Mouse (Mus musculus): Measurements from ENCODE around the gene Bcar3. TPM values are rescaled to one million over a fixed set of nuclear protein-coding genes. Genes with fewer than 3 reads are reported as not detected.

Bcar3 gene
- total RNA-seq, 4 experiments from 2014 or later = 8.3 to 11.7 (median 10.1) TPM

DNA sequence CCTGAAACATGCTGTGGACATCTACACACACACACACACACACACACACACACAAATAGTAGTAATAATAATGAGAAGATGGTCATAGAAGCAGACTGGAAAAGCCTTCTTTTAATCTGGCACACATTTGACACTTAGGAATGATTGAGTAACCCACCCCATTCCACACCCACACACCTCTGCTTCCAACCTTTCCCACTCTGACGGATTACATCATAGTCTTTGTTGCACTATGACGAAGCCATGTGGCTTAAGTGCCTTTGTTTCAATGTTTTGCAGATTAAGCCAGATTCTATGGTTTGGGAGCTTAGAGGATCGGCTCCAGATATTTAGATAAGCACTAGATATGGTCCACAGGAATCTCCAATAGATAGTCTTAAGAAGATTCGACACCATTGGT, 42.1 kb downstream of the Bcar3 start:
- no peak for DNase-seq (ENCODE audit: low spot score in 2 of 2)

DNA sequence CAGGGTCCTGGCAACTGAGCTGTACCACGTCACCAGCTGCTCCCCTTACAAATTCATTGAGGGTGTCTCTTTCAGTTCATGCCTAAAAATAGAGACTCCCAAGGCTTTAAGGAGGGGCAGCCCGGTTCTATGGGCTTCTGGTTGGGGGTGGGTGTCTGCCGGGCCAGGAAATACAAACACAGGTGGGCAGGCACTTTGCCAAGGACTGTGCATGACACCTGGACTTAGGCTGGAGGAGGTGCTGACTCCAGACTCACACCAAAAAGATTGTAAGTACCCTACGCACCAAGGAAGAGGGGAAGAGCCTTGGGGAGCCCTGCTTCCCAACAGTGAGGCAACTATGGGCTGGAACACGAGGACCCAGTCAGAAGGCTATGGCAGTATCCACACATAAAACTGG, 44.1 kb downstream of the Bcar3 start:
- DNase-seq (ENCODE audit: low spot score in 2 of 2) = no peak

DNA sequence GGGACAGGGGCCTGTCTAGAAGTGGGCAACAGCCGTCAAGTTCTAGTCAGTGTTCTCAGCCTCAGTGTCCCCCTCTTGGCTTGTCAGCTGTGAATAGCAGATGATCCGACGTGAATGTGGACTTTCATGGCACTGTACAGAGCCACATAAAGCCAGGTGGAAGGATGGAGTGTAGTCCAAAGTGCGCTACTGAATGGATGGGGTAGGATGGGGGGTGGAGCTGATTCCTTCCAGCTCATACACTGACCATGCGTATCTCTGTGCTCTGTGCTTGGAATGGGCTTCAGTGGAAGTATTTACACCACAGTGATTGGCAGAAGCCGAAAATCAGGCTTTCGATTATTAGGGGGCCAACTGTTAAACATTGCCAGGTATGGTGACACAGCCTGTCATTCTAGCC, 45.0 kb downstream of the Bcar3 start:
- no peak for DNase-seq (ENCODE audit: low spot score in 2 of 2)

DNA sequence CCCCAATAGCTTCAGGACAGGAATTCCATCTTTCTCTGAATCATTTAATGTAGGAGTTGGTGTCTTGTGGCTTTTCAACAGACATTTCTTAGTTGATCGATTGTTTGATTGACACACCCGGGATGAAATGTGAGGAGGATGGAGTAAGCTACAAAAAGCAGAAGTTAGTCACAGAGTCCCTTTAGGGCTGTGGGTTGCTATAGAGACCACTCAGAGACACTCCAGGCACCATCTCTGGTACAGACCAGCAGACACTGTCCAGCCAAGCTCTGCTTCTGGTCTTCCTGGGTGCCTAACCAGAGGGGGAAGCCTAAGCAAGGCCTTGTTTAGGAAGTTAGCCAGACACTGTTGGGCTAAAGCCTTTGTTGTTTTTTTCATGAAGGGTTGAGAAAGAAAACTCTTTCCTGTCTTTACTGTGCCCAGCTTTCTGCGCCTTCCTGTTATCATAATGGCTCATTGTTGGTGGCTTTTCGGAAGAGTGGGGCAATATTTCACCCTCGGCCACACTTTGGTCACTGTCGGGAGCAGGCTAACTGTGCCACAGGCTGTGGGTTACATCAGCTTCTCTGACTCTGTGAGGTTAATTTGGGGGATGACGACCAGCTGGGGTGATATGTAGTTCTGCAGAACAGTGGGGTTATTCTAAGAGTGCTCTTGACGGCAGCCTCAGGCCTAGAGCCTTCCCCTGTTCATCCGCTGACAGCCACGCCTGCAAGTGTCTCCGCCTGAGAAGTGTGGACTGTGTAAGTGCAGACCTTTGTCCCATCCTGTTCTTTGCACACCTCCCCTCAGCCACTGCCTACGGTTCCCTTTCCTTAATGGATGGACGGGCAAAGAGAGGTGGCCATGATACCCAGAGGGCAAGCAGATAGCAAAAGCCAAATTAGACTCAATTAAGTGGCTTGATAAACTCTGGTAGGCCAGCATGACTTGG, 46.5 kb downstream of the Bcar3 start:
- DNase-seq (ENCODE audit: low spot score in 2 of 2) = no peak

DNA sequence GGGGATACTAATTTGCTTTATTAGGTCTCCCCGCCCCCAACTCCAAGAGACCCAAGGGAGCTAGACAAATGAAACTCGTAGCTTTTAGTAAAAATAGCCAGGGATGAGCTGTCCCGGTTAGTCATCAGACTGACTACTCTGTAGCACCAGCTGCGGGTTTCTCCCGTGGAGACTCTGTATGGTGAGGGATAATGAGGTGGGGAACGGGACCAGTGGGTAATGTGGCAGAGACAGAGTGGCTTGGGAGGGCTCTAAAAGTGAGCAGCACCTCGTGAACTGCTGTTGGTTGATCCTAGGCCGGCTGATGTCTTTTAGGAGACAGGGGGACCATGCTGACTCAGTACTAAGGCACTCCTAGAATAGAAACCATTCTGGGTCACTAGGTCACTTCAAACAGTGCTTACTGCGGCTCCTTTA, 49.5 kb downstream of the Bcar3 start:
- no peak for DNase-seq (ENCODE audit: low spot score in 2 of 2)

DNA sequence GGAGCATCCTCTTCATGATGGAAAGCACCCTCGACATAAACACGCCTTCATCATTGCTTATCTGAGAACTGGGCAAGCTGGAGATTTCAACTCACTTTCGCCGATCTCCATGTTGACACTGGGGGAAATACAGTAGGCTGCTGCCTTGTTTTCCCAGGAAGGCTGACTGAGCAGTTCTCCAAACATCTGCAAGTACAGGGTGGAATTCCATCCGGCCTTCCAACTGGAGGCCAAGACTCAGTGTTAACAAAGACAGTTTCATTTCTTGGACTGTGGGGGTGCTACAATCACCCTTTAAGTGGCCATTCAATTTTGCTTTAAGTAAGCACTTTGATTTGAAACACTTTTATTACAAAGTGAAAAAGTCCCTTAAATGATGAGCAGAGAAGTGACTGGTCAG, 50.4 kb downstream of the Bcar3 start:
- no peak for DNase-seq (ENCODE audit: low spot score in 2 of 2)

DNA sequence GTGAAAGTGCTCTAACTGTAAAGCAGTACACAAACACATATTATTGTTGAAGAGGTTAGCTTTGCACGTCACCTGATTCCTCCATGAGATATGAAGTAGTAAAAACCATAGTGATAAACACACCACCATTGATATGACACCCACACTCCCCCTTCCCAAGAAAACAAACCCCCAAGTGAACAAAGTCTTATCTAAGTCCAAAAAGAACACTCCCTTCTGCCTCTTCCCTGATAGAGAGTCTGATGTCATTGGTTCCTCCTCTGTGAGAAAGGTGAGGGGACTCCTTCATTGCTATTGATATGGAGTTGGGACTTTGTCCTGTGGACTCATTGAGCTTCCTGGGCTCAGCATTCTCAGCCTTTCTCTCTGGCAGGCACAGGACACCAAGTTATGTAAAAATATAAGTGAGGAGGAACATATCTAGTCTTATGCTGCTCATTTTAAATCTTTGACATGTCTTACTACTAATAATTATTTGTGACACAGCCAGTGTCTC, 52.1 kb downstream of the Bcar3 start:
- no peak for DNase-seq (ENCODE audit: low spot score in 2 of 2)

DNA sequence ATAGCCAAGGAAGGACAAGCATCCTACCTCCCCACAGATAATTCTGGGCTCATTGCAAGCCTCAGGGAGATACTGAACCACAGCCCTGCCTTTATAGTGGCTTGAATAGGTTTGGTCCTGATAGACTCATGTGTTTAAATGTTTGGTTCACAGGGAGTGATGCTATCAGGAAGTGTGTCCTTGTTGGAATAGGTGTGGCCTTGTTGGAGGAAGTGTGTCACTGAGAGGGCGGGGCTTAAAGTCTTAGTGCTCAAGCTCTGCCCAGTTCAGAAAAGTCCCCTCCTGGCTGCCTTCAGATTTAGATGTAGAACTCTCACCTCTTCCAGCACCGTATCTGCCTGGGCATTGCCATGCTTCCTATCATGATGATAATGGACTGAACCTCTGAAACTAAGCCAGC, 52.7 kb downstream of the Bcar3 start:
- no peak for DNase-seq (ENCODE audit: low spot score in 2 of 2)

DNA sequence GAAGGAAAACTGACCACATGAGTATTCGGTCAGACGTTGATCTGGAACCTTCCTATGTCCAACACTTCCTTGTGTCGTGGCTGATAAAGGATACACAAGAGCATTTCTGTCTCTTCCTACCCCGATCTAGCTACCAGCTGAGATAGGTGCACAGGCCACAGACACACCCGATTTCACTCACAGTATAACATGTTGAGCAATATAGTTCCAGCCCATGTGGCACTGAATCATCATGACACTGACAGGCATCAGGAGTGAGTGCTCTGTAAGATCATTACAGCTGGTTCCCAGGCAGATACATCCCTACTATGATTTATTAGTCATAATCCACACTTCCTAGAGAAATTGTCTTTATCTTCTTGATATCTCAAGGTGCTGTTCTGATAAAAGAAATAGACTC, 54.7 kb downstream of the Bcar3 start:
- no peak for DNase-seq (ENCODE audit: low spot score in 2 of 2)

DNA sequence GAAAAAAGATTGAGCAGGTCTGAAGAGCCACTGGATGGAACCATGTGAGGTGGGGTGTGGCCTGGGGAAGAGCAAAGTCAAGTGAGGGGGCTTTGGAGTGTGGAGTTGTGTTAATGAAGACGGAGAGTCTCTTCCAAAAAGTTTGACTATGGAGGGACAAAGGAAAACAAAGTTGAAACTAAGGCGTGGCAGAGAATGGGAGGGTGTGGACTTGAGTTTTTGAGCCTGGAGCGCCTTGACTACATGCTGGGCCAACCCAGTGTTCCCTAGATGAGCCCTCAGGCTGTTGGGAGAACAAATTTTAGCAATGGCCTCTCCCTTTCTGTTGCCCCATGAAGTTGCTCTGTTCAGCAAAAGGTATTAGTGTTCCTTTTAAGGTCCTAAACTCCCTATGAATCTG, 58.9 kb downstream of the Bcar3 start:
- DNase-seq (ENCODE audit: low spot score in 2 of 2) = no peak

DNA sequence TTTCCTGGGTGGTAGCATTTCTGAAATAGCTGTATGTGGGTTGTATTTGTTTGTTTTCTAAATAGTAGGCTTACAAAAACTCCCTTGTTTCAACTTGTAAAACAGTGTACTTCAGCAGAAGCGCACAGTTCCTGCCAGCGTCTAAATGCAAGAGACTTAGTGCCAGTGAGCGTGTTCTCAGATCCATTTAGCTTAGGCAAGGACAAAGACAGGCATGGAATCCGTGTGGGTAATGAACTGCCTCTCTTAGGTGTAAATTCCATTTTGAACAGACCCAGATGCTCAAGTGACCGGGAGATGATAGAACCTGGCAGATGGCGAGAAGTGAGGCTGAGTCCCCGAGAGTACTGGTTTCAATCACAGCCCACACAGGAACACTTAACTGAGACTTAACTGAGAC, 65.5 kb downstream of the Bcar3 start:
- no peak for DNase-seq (ENCODE audit: low spot score in 2 of 2)

DNA sequence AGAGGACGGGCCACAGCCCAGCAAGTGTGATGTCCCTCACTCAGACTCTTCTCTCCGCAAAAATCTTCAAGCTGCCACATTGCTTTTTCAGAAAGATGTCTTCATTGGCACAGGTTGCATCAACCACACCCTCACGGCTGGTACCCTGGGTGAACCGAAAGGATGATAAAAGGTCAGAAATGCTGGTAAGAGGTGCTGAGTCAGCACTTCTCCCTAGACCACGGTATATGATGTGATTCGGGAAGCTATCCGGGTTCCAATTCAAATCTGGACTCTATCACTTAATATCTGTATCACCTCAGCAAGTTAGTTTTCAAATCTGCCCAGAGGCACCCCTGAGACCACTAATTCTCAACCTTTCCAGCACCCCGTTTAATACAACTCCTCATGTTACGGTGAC, 66.0 kb downstream of the Bcar3 start:
- DNase-seq (ENCODE audit: low spot score in 2 of 2) = no peak

DNA sequence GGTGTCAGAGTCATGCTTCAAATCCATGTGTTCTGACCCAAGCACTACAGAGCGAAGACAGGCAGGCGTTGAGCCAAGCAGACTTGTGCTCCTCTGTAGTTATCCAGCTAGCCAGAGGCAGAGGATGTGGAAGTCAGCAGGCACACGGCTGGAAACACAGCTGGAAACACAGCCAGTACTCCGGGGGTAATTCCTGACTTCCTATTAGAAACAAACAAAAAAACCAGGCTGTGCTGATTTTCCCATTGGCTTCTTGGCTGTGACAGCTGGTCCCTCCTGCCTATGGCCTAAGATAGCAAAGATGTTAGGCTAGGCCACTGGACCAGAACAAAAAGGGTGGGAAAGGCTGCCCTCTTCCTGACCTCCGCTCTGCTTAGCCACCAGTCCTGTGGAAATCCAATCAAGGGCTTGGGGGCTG, 66.8 kb downstream of the Bcar3 start:
- DNase-seq (ENCODE audit: low spot score in 2 of 2) = no peak

DNA sequence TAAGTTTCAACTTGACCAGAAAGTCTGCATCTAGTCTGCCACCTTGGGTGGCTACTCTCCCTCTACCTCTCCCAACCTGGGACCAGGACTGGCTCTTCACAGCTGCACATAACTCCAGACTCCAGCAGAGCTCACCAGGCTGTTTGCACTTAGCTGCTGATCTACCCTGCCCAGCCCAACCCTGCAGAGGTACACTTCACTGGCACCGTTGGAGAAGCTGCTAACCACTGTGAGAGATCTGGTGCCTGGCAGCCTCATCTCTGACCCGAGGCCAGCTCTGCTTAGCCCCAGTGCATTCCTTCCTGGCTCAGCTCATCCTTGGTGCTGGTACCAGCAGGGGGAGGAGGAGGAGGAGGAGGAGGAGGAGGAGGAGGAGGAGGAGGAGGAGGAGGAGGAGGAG, 68.8 kb downstream of the Bcar3 start:
- DNase-seq (ENCODE audit: low spot score in 2 of 2) = no peak

DNA sequence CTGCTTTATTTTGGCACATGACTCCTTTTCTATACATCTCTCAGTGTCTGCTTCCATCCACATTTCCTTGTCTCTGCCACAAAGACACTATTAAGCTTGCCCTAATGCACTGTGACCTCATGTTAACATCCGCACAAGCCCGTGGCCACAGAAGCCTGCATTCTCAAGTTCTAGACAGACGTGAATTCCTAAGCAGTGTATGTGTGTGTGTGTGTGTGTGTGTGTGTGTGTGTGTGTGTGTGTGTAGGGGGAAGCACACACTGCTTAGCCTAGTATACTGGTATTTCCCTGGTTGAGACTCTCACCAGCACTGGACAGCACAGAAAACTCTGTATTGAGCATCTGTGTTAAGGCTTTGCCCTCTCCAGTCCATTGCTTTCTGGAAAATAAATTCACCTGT, 70.6 kb downstream of the Bcar3 start:
- no peak for DNase-seq (ENCODE audit: low spot score in 2 of 2)

DNA sequence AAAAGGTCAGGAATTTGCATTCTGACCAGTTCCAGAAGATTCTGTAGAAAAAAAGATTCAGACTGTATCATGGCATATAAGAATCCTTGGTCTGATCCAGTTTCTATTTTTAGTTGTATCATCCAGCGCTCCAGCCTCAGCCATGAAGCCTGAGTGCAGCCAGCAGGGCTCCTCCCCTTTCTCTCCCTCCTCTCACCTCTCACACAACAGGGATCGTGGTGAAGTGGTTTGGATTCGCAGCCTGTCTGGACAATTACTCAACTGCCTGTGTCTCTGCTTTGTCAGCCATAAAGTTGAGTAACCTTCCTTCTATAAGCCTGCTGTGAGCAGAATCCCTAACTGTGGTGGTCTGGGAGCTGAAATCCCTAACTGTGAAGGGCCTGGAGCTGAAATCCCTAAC, 71.4 kb downstream of the Bcar3 start:
- no peak for DNase-seq (ENCODE audit: low spot score in 2 of 2)

DNA sequence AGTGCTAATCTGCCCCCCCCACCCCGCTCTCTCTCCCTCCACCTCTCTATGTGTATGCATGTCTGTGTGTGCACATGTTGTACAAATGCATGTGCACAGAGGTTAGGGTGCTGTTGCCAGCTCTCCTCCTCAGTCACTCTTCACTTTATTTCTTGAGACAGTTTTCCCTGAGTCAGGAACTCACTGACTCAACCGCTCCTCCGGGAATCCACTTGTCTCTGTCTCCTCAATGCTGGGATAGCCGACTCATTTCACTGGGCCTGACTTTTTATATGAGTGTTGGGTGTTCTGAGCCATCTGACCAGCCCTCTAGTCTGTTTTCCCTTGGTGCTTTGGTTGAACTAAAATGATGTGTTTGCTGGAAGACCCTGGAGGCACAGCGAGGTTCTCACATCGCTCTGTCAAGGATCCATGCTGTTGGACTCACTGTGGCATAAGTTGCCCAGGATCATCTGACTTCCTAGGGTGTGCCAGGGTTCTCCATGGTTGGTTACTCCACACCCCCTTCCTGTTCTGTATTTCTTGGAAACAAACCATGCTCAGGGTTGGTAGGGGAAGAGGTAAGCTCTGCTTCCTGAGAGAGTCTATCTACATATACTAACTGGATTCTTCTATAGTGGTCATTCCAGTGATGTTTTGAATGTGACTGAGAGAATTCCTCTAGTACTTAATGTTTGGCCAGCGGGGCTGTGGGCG, 77.9 kb downstream of the Bcar3 start:
- no peak for DNase-seq (ENCODE audit: low spot score in 2 of 2)

DNA sequence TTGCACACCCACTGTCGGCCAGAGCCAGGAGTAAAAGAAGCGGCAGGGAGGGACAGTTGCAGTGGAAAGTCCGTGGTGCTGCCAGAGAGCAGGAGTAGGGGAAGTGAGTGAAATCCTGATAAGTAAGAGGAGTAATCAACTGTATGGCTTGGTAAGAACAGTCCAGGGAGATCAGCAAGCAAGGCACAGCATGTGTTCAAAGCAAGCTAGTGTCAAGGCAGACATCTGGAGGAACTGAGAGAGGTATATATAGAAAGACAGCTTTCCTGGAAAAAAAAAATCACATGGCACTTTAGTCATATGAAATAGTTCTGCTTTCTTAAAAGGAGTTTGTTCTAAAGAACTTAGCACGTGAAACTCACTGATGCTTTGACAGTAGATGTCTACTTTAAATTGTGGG, 78.7 kb downstream of the Bcar3 start:
- no peak for DNase-seq (ENCODE audit: low spot score in 2 of 2)

DNA sequence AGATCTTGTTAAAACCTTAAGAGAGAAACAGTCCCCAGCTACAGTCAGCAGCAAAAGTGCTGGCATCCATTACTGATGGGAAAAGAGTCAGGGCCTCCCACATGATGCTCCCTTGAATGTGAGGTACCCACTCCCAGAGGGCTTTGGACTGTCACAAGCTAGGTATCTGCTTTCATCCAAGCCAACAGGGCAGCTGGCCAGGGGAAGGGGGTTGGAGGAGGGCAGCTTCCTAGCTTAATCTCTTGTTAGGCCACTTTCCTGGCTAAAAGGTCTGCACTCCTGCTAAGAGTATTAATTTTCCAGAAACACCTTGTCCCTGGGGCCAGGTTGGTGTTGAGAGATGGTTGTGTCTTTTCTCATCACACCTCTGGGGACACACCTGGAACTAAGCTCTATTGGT, 82.1 kb downstream of the Bcar3 start:
- no peak for DNase-seq (ENCODE audit: low spot score in 2 of 2)

DNA sequence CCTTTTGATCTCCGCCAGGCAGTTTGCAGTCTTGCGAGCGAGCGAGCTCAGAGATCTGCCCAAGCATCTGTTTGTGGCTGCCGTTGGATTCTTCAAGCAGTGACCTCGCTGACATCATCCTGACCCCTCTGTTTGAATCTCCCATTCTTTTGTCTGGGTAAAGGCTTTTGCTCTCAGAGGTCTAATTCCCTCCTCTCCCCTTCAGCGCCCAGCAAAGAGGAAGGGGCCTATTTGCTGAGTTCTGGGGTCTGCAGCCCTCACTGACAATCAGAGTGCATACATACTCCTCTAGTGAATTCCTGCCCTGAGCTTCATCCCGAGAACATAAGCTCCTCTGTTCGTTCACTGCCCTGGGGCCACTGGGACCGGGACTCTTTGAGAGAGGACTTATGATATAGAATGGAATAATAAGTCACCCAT, 82.5 kb downstream of the Bcar3 start:
- no peak for DNase-seq (ENCODE audit: low spot score in 2 of 2)

DNA sequence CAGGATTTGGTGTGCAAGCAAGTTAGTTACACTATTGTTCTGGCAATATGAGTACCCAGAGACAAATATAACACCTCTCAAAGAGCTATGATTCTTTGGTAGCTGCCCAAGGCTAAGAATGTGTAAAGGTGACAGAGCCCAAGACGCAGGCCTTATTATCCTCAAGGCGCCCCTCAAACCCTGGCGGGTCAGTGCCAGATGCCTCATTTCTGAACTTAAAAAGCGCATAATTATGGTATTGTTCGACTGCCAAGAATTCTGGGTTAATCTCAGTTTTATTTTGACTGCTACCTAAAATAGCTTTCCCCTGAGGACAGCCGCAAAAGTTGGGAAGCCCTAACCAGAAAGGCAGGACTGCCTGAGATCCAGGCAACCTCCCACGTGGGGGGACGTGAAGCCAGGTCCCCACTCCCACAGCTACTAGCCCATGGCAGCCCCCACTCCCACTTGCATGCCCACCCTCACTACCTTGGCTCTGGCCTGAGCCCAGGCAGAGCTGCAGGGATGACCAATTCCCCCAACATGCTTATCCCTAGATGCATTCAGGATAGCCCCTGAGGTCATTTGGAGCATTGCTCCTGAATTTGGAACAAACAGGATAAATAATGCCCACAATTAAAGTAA, 83.0 kb downstream of the Bcar3 start:
- no peak for DNase-seq (ENCODE audit: low spot score in 2 of 2)

DNA sequence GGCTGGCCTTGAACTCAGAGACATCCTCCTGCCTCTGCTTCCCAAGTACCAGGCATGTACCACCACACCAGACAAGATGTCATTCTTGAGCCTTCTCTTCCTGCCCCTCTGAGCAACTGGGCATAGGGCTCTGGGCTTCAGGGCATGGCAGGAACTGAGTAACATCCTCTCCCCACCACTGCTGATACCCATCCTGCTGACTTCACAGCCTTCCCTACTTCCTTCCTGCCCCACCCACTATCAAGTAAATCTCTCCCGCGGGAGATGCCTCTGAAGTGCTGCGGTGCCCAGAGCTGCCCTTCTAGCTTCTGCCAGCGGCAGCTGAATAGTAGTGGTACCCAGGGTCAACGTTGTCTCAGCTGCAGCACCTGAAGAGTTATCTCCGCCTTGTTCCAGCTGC, 84.7 kb downstream of the Bcar3 start:
- DNase-seq (ENCODE audit: low spot score in 2 of 2) = no peak

Data from layer of hippocampus, adult 8-10 months (tissue).